Mouse (Mus musculus) thymus, postnatal 25 days (tissue): ENCODE data around the gene Rer1.
A peak's percentile ranks its signal among the peaks of the same experiment; 100 is the strongest.

Experiments used
- DNase-seq: peaks from one replicate; pipeline ENCODE4 v3.0.0; 2022

The Rer1 gene

GRCm38 (mm10) chr4:155070921-155071320 lies 15.3 kb downstream of the Rer1 start:
- DNase-seq, result no peak

- DNase-seq, result no peak
These were observed 16.0 kb downstream of the Rer1 start for GRCm38 (mm10) chr4:155070199-155070598.

GRCm38 (mm10) chr4:155069191-155069590 lies 17.0 kb downstream of the Rer1 start:
- DNase-seq, result no peak

- DNase-seq, result no peak
These were observed 17.7 kb downstream of the Rer1 start for GRCm38 (mm10) chr4:155068357-155068972.

GRCm38 (mm10) chr4:155066834-155067522 lies 19.2 kb downstream of the Rer1 start, which contains the start of gene Pex10:
TSS of gene Pex10 (plus strand) at chr4:155067016.
- peak; percentile 99 for DNase-seq

- peak; percentile 83 for DNase-seq
These were observed 20.0 kb downstream of the Rer1 start for GRCm38 (mm10) chr4:155065970-155066833.

GRCm38 (mm10) chr4:155064474-155064873 lies 21.7 kb downstream of the Rer1 start:
- DNase-seq, result no peak

GRCm38 (mm10) chr4:155063895-155064294 lies 22.3 kb downstream of the Rer1 start:
- DNase-seq, result no peak

- no peak for DNase-seq
These were observed 27.9 kb downstream of the Rer1 start for GRCm38 (mm10) chr4:155058325-155058724.

GRCm38 (mm10) chr4:155056724-155057123 lies 29.5 kb downstream of the Rer1 start, which contains the start of gene Plch2:
TSS of gene Plch2 (minus strand) at chr4:155056784.
- DNase-seq, result no peak

- peak; percentile 73 for DNase-seq
These were observed 36.1 kb downstream of the Rer1 start for GRCm38 (mm10) chr4:155050116-155050515.

GRCm38 (mm10) chr4:155046636-155047035 lies 39.5 kb downstream of the Rer1 start:
- no peak for DNase-seq

- DNase-seq, result no peak
These were observed 42.9 kb downstream of the Rer1 start for GRCm38 (mm10) chr4:155043289-155043625.

GRCm38 (mm10) chr4:155042606-155043288 lies 43.4 kb downstream of the Rer1 start:
- DNase-seq, result no peak

- DNase-seq, result no peak
These were observed 45.5 kb downstream of the Rer1 start for GRCm38 (mm10) chr4:155040696-155041095.

GRCm38 (mm10) chr4:155040197-155040596 lies 46.0 kb downstream of the Rer1 start:
- no peak for DNase-seq

GRCm38 (mm10) chr4:155034787-155035186 lies 51.4 kb downstream of the Rer1 start:
- DNase-seq, result no peak

- no peak for DNase-seq
These were observed 52.0 kb downstream of the Rer1 start for GRCm38 (mm10) chr4:155034202-155034601.

- no peak for DNase-seq
These were observed 53.1 kb downstream of the Rer1 start for GRCm38 (mm10) chr4:155033115-155033514.

GRCm38 (mm10) chr4:155024170-155025010 lies 61.8 kb downstream of the Rer1 start:
- DNase-seq, result no peak
